Mouse (Mus musculus) gastrocnemius, postnatal 10 days (tissue): ENCODE measurements around the gene Tor2a. TPM values are rescaled to one million over a fixed set of nuclear protein-coding genes. Genes with fewer than 3 reads are reported as not detected.

ENCODE experiments used
- DNase-seq: peaks from one replicate; pipeline ENCODE4 v3.0.0; 2021; ENCODE audit warnings: mixed read lengths
- long read RNA-seq, 2 experiments: library from polyadenylated mRNA; stranded (forward); transcript quantifications; one replicate each; pipeline ENCODE4 v2.0.0; 2021
- total RNA-seq, 2 experiments: library from RNA; stranded (reverse); gene quantifications; 2 replicates each; pipeline ENCODE4 v1.2.3; 2021

Gene Tor2a
- 10 to 100 TPM; 12.7 to 13.7 TPM for total RNA-seq
- long read RNA-seq, experiment 1, transcript Tor2a-201 (5 exons, 1,536 nt): major isoform, 16 of 19 reads
- long read RNA-seq, experiment 1, partial matches to known transcripts: 0 of 19 reads
- long read RNA-seq, experiment 1, other reads (novel, unspliced or antisense): 1 of 19 reads
- long read RNA-seq, experiment 2, transcript Tor2a-201 (5 exons, 1,536 nt): major isoform, 22 of 25 reads
- long read RNA-seq, experiment 2, partial matches to known transcripts: 0 of 25 reads
- long read RNA-seq, experiment 2, other reads (novel, unspliced or antisense): 0 of 25 reads

GRCm38 (mm10) chr2:32757056-32757845 lies at the start of gene Tor2a:
Gene Tor2a (plus strand): TSS chr2:32757234.
- peak; percentile 95 for DNase-seq

DNA sequence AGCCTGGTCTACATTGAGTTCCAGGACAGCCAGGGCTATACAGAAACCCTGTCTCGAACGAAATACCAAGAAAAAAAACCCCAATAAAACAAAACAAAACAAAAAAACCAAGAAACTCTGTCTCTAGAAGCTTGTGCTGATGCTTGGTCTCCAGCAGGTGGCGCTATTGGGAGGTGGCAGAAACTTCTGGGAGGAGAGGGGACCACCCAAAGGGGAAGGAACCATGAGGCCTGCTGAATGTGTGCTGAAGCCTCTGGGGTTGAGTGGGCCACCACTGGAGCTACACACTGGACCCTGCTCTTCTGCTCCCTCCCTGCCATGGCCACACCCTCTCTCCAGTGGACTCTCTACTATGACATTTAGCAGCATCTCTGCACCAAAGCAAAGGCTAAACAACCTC lies 48.4 kb upstream of the Tor2a start:
- DNase-seq: peak; percentile 79

DNA sequence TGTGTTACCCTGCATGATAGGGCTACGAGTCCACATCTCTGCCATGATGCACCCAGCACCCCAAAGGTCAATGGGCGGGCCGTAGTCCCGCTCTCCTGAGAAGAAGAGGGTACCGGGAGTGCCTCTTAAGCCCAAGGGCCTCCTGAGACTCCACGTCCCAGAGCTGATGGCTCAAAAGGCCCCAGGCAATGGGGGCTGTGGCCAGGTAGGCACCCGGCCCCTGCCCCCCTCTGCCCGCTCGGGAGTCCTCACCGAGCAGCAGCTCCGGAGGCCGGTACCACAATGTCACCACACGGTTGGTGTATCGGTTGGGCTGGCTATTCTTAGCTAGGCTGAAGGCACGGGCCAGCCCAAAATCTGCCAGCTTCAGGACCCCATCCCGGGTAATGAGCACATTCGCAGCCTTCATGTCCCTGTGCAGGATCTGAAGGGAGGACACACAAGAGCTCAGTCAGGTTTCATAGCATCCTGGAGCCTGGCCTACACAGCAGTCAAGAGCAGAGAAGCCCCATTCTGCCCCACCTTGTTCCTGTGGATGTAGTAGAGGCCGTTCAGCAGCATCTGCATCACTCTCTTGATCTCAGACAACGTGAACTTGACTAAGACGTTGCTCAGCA lies 47.4 kb upstream of the Tor2a start:
- no peak for DNase-seq

- no peak for DNase-seq
These were observed 46.6 kb upstream of the Tor2a start for GRCm38 (mm10) chr2:32710425-32710824.

GRCm38 (mm10) chr2:32711301-32712056 lies 45.6 kb upstream of the Tor2a start:
- DNase-seq: no peak

- DNase-seq: peak; percentile 67
These were observed 44.9 kb upstream of the Tor2a start for GRCm38 (mm10) chr2:32712108-32712551.

DNA sequence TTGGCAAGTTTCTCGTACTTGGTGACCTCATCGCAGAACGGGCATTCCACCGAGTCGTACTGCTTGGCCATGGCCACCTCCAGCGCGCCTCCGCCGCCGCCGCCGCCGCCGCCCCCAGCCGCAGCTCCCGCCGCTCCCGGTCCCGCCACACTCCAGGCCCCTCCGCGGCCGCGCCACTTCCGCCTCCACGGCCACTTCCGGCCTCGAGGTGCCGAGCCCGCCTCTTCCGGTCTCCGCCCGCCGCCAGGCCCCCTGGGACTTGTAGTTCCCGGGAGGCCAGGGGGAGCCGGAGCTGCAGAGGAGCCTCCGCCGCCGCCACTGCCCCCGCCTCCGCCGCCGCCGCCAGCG lies 44.5 kb upstream of the Tor2a start:
- DNase-seq: peak; percentile 97

DNA sequence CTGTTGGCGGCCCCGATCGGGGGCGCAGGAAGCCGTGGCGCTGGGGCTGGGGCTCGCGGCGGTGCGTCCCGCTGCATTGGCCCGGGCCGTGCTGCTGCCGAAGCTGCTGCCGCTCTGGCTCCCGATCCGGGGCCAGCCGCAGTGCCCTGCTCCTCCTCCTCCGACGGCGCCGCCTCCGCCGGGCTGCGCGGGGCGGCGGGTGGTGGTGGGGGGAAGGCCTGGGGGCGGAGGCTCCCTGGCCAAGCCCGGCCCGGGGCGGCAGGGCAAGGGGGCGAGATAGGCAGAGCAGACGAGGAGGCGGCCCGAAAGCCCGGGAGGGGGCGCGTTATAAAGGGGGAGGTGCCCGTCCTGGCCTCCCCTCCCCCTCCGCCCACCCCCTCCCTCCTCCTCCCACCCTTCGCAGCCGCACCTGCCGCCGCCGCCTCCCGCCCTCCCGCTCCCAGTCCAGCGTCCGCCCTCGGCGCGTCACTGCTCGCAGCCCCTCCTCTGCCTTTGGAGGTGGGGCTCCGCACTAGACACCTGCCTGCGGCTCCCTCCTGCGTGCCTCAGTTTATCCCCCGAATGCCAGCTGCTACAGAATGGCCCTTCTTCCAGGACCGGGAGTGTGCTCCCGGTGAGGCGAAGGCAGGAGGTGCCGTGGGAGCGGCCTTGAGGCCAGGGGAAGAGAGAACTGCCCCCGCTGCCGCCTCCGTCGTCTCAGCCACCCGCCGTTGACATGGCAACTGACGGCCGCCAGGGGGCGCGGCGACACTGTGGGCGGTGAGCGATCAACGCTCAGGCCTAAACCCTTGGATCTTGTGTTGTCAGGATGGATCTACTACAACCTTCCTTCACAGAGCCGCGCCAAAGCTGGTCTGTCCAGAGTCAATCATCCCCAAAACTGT lies 43.9 kb upstream of the Tor2a start, which contains the start of gene Cdk9:
Gene Cdk9, minus strand, starts transcription at position 143 of the 884 bp plus-strand sequence.
- DNase-seq: peak; percentile 95

- DNase-seq: no peak
These were observed 42.7 kb upstream of the Tor2a start for GRCm38 (mm10) chr2:32714117-32714986.

GRCm38 (mm10) chr2:32714987-32715425 lies 42.0 kb upstream of the Tor2a start:
- DNase-seq: no peak

DNA sequence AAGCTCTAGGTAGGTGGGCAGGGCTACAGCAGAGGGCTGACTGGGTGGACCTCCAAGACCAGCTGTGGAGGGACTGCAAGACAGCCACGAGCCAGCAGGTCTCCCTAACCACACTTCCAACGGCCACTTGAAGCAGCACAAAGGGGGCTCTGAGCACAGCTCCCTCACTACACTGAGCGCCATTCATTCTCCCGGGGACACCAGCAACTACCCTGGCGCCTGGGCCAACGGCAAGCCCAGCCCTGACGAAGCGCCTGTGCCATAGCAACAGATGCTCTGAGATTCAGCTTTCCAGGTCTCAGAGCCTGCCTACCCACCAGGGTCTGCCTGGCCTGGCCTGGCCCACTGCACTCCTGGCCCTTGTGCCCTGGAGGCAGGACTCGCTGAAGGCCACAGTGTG lies 38.3 kb upstream of the Tor2a start:
- no peak for DNase-seq

DNA sequence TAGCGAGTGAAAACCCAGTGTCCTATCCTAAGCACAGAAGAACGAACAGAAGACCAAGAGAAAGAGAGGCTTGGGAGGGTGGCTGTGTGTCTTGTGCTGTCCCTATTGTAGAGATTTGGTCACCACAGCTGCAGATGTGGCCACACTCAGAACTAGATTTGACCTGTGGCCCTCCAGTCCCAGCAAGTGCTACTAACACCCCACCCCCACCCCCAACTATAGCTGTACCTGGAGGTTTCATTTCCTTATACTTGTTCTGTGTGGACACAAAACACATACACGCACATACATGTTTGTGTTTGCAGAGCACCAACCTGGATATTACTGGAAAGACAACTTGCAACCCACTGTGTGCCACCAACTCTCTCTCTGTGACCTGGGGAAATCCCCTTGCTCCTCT lies 37.0 kb upstream of the Tor2a start:
- DNase-seq: no peak

DNA sequence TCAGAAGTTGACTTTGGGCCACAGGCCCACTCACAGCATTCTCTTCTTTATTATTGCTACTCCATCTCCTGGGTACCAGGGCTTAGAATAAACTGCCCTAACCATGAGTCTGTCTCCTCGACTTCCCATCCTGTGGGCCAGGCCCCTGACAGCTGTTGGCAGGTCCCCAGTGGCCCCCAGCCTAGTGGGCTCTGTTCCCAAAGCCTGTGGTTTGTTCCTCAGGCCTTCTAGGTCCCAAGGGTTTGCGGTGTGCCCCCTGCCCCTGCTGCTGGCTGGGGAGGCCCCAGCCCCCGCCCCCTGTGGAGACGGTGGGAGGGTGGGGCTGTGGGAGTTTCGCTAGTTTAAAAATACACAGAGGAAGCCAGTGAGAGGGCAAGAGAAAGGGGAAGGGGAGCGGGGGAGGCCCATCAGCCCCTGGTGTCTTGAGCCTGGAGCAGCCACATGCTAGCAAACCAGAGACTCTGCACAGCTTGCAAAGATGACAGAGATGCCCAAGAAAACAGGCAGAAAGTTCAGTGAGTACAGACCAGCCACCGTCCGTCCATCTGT lies 36.3 kb upstream of the Tor2a start, which contains the start of gene Sh2d3c:
Gene Sh2d3c, plus strand, starts transcription at position 375 of the 549 bp plus-strand sequence.
- DNase-seq: no peak

- DNase-seq: no peak
These were observed 35.0 kb upstream of the Tor2a start for GRCm38 (mm10) chr2:32722046-32722445.

- no peak for DNase-seq
These were observed 34.5 kb upstream of the Tor2a start for GRCm38 (mm10) chr2:32722581-32722980.

- DNase-seq: no peak
These were observed 32.9 kb upstream of the Tor2a start for GRCm38 (mm10) chr2:32724149-32724548.

DNA sequence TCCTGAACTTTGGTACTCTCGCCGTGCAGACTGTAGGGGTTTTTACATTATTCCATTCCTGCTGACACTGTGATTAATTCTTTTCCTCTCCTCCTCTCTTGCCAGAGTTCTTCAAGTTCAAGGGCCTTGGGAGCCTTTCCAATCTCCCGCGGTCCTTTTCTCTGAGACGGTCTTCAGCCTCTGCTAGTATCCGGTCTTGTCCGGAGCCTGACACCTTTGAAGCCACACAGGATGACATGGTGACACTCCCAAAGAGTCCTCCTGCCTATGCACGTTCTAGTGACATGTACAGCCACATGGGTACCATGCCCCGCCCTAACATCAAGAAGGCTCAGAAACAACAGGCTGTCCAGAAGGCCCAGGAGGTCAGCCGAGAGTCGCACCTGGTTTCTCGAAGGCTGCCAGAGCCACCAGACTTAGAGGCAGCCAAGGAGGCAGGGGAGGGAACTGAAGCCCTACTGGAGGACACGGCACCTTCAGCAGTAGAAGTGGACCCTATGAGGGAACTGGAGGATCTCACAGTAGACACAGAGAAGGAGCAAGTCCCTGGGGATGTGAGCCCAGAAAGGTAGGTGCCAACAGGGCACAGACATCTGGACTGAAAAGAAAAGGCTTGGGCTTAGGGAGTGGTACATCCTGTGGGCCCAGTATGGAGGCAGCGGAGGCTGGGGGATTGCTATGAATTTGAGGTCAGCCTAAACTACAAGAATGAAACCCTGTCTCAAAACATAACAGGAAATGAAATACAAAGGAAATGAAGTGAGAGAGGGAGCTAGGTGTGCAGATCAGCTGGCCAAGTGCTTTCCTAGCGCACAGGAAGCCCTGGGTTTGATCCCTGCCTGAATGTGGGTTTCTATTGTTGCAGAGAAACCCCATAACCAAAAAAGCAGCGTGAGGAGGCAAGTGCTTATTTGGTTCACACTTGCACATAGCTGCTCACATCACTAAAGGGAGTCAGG lies 31.9 kb upstream of the Tor2a start:
- no peak for DNase-seq

DNA sequence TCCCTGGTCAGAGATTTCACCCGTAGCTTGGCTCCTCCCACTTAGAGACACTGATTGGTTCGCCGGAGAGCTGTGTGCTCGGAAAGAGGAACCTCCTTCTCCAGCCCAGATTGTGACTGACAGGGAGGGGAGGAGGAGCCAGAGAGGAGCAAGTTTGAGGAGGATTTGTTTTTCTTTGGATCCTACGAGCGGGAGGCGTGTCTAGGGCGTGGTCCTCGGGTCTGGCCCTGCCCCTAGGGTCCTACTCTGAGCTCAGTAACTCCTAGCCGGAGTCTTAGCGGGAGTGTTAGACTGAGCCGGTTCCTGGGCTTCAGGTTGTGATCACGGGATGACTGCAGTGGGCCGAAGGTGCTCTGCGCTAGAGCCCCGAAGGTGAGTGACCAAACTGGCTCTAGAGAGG lies 29.6 kb upstream of the Tor2a start:
- peak; percentile 83 for DNase-seq

DNA sequence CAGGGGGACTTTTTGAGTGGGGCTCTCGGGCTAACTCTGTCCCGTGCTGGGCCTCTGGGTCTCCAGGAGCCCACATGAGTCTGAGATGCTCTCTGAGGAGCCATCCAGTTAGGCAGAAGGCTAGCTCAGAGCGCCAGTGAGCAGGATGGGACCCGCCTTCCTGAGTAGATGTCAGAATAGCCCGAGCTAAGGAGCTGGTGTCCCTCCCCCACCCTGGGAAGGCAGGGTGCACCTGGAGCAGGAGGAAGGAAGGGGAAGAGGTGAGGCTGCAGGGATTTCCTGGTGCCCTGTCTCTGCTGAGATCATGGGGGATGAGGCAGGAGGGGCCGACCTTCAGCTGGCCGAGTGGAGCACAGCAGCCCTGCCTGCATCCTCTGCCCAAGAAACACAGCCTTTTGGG lies 28.6 kb upstream of the Tor2a start:
- DNase-seq: no peak
